Mouse (Mus musculus): ENCODE results near the gene Olfr222. TPM values are rescaled to one million over a fixed set of nuclear protein-coding genes. Genes with fewer than 3 reads are reported as not detected.

The Olfr222 gene
- 0.13 TPM in 1 of 2 replicates, not detected in the other for polyA plus RNA-seq (2015; fragmentation: Nextera tagmentation; extraction: Ambion mirVana)

DNA sequence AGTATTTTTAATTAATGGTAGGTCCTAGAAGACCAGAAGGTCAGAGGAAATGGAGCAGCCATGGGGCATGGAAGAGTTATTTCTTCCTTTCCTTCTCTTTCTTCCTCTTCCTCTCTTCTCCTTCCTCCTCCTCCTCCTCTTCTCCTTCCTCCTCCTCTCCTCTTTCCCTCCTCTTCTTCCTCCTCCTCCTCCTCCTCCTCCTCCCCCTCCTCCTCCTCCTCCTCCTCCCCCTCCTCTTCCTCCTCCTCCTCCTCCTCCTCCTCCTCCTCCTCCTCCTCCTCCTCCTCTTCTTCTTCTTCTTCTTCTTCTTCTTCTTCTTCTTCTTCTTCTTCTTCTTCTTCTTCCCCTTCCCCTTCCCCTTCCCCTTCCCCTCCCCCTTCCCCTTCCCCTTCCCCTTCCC is at the start of gene Olfr222:
TSS of gene Olfr222 (minus strand) at position 101 of the 400 bp plus-strand sequence.

DNA sequence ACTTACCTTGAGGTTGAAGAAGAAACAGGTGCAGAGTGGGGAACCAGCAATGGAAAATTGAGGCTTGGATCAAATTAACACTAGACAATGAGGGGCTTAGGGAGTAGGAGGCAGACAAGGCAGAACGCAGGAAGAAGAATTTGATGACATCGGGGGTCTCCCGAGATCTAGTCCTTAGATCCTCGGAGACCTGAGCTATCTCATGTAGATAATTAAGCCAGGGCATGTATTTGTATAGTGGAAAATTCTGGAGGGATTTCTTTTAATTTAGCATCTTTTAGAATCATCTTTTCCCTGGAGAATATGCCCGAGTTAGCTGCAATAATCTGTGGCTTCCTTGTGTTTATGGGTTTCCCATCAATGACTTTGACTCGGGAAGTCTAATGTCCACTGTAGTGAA is 17.2 kb upstream of the Olfr222 start, which contains the start of gene Olfr223:
TSS of gene Olfr223 (minus strand) at position 101 of the 400 bp plus-strand sequence.

DNA sequence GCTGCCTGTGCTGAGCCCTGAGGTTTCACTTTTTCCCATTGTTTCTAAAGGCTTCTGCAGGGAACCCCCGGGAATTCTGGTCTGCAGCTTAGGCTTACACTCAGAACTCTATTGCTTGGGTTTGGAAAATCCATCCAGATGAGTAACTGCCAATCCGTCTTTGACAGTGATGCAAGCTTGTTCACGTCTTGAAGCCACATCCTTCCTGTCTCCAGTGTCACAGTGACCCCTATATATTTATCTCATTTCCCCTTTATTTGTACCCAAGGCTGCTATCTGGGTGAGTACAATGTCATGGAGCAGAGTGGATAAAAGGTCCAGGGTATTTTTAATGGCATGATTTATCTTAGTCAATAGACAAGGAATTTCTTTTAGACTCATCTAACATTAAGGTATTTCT is 34.7 kb downstream of the Olfr222 start, which contains the start of gene Nlrp3:
TSS of gene Nlrp3 (plus strand) at position 245 of the 400 bp plus-strand sequence.

DNA sequence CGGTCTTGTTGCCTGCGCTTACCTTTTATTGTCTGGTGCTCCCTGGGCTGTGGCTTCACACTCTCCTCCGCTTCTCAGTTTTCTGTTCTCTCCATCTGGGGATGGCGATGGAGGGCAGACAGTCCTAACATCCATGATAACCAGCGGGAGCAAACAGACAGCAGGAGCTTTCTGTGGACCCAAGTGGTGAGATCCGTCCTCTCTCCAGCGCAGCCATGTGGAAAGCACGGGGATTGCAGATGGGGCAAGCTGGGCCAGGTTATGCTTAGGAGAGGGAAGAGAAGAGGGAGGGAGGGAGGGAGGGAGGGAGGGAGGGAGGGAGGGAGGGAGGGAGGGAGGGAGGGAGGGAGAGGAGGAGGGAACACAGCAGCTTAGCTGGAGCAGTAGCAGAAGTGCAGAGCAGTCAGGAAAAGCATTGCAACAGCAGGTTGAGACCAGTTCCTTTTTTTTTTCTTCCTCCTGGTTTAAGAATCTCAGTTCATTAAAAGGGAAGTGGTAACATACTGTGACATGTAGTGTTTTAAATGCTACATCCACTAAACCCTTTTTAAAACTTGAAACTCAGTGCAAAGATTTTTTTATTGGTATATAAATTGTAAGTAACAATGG is 49.5 kb downstream of the Olfr222 start, which contains the start of gene Zkscan17:
TSS of gene Zkscan17 (minus strand) at position 280 of the 609 bp plus-strand sequence.

Other genes with a start within 250 kb of the Olfr222 start
- not detected in 2 replicates for gene Prss38, start 200.6 kb downstream of the Olfr222 start, polyA plus RNA-seq (2015; fragmentation: Nextera tagmentation; extraction: Ambion mirVana)
- gene Jmjd4, start 126.2 kb downstream of the Olfr222 start, polyA plus RNA-seq (2015; fragmentation: Nextera tagmentation; extraction: Ambion mirVana), result 7.4 and 8.3 TPM in 2 replicates
- 46.2 and 48.9 TPM in 2 replicates for gene Snap47, start 125.0 kb downstream of the Olfr222 start, polyA plus RNA-seq (2015; fragmentation: Nextera tagmentation; extraction: Ambion mirVana)
- gene Zfp867, start 103.8 kb downstream of the Olfr222 start, polyA plus RNA-seq (2015; fragmentation: Nextera tagmentation; extraction: Ambion mirVana), result 4.9 and 6.6 TPM in 2 replicates
- 7.9 and 8.9 TPM in 2 replicates for gene Zkscan17, start 49.5 kb downstream of the Olfr222 start, polyA plus RNA-seq (2015; fragmentation: Nextera tagmentation; extraction: Ambion mirVana)
- 0.08 and 0.61 TPM in 2 replicates for gene Nlrp3, start 34.7 kb downstream of the Olfr222 start, polyA plus RNA-seq (2015; fragmentation: Nextera tagmentation; extraction: Ambion mirVana)
- gene Olfr223, start 17.1 kb upstream of the Olfr222 start, polyA plus RNA-seq (2015; fragmentation: Nextera tagmentation; extraction: Ambion mirVana), result not detected in 2 replicates
- 41.8 and 44.5 TPM in 2 replicates for gene Mprip, start 85.1 kb upstream of the Olfr222 start, polyA plus RNA-seq (2015; fragmentation: Nextera tagmentation; extraction: Ambion mirVana)
- 1.2 and 1.5 TPM in 2 replicates for gene Pld6, start 211.4 kb upstream of the Olfr222 start, polyA plus RNA-seq (2015; fragmentation: Nextera tagmentation; extraction: Ambion mirVana)
- 42.6 and 46.7 TPM in 2 replicates for gene Flcn, start 233.8 kb upstream of the Olfr222 start, polyA plus RNA-seq (2015; fragmentation: Nextera tagmentation; extraction: Ambion mirVana)